Mouse (Mus musculus) heart, embryonic 12.5 days (tissue): ENCODE results near the gene Ssbp1. TPM values are rescaled to one million over a fixed set of nuclear protein-coding genes. Genes with fewer than 3 reads are reported as not detected.

Source experiments
- ATAC-seq: fragments of 200-750 bp; cut with Nextera tagmentation; 2 replicates; pipeline ENCODE4 v1.8.0; 2017; ENCODE audit warnings: moderate TSS enrichment, moderate library complexity; ENCODE audit not compliant: insufficient number of reproducible peaks, low FRiP score
- H3K27ac ChIP-seq: fragments of 300-500 bp; sonication (generic); 2 replicates; pipeline ENCODE4 v1.5.1; 2016; ENCODE audit warnings: mild to moderate bottlenecking, moderate library complexity; ENCODE audit not compliant: poor library complexity, severe bottlenecking
- H3K27me3 ChIP-seq: fragments of 300-500 bp; sonication (generic); replicated peaks from 2 replicates; pipeline ENCODE4 v1.6.1; 2016; ENCODE audit warnings: mild to moderate bottlenecking, moderate library complexity
- H3K36me3 ChIP-seq: fragments of 300-500 bp; sonication (generic); 2 replicates; pipeline ENCODE4 v1.6.1; 2016; ENCODE audit warnings: mild to moderate bottlenecking, moderate library complexity
- H3K4me1 ChIP-seq: fragments of 300-500 bp; sonication (generic); replicated peaks from 2 replicates; pipeline ENCODE4 v1.6.1; 2016; ENCODE audit warnings: mild to moderate bottlenecking
- H3K4me2 ChIP-seq: fragments of 300-500 bp; sonication (generic); 2 replicates; pipeline ENCODE4 v1.6.1; 2016; ENCODE audit warnings: mild to moderate bottlenecking, moderate library complexity
- H3K4me3 ChIP-seq: fragments of 300-500 bp; sonication (generic); 2 replicates; pipeline ENCODE4 v1.5.1; 2016; ENCODE audit warnings: mild to moderate bottlenecking
- H3K9ac ChIP-seq: fragments of 300-500 bp; sonication (generic); 2 replicates; pipeline ENCODE4 v1.6.1; 2016; ENCODE audit warnings: mild to moderate bottlenecking, moderate library complexity
- H3K9me3 ChIP-seq: fragments of 300-500 bp; sonication (generic); replicated peaks from 2 replicates; pipeline ENCODE4 v1.6.1; 2016; ENCODE audit warnings: mild to moderate bottlenecking, moderate library complexity
- WGBS: fragments of 180-500 bp; shearing (Covaris S2); methylation state at CpG from one replicate; pipeline ENCODE4 v1.1.7; 2016; 5-methylcytosine and 5-hydroxymethylcytosine counted together
- polyA plus RNA-seq: library from polyadenylated mRNA; unstranded; fragments of >200 nt; fragmentation: Nextera tagmentation; extraction: Ambion mirVana; gene quantifications from 2 replicates; pipeline ENCODE4 v1.2.1, GENCODE M21; 2016

Gene Ssbp1
- polyA plus RNA-seq, 1 experiment from 2014 or later, result 110 TPM

DNA sequence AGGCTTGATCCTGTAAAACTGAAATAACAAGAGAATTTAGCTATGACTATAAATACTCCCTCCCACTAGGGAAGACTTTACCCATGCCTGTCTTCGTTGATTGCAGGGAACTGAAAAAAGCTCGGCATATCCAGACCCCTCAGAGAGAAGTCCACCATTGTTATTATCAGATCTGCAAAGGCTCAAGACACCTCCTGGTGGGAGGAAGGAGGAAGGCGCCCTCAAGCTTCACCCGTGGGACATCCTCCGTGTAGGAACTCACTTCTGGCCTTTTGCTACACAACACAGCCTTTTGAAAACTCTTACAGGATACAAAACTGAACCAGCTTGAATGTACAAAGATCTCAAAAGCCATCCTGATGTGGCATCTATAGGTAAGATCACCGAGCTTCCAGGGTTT lies 5.4 kb upstream of the Ssbp1 start:
- Histone ChIP-seq H3K36me3 (no peaks in the 10 kb centered on the region), H3K9ac (no peak overlapping the region), H3K4me3 (no peak overlapping the region), H3K27ac (no peak overlapping the region), H3K4me2 (no peak overlapping the region), H3K4me1 (no peaks in the 10 kb centered on the region), H3K9me3 (no peaks in the 10 kb centered on the region), H3K27me3 (no peaks in the 10 kb centered on the region)
- WGBS, result 47% methylated on average over 6 of the region's 6 CpGs
- no peak for ATAC-seq

DNA sequence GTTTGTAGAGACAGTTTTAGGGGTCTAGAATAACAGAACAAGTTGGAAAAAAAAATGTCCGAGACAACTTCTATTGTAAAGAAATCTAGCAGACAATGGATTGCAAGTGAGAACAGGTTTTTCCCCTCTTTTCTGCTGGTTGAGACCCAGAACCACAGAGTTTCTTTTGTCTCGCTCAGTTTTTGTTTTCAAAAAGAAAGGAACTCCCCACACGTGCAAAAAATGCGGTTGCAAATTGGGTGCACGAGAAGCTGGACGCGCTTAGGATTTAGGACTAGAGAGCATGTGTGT lies 513 bp downstream of the Ssbp1 start:
- Histone ChIP-seq H3K9me3 (no peaks in the 10 kb centered on the region), H3K9ac (peak overlapping the region; percentile 84), H3K27me3 (no peaks in the 10 kb centered on the region), H3K4me2 (peak overlapping the region; percentile 80), H3K4me3 (peak overlapping the region; percentile 70), H3K4me1 (peaks cover 4% of the 10 kb centered on the region), H3K27ac (peak overlapping the region; percentile 93), H3K36me3 (peaks cover 30% of the 10 kb centered on the region)
- WGBS, result under 1% methylated on average over 7 of the region's 7 CpGs
- no peak for ATAC-seq

DNA sequence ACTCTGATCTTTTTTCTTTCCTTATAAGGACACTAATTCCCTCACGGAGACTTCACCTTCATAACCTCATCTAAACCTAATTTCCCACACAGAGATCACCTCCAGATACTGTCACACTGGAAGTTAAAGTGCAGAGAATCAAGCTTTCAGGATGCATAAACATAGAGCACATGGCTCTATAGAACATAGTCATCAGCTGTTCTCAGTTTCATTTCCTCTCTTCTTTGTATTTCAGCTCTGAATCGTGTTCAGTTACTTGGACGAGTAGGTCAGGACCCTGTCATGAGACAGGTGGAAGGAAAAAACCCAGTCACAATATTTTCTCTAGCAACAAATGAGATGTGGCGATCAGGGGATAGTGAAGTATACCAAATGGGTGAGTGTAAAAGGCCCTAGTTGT lies 5.0 kb downstream of the Ssbp1 start:
- ATAC-seq, result no peak
- Histone ChIP-seq H3K9ac (no peak overlapping the region), H3K27me3 (no peaks in the 10 kb centered on the region), H3K4me2 (no peak overlapping the region), H3K27ac (no peak overlapping the region), H3K4me1 (peaks cover 4% of the 10 kb centered on the region), H3K4me3 (no peak overlapping the region), H3K36me3 (peaks cover 55% of the 10 kb centered on the region), H3K9me3 (no peaks in the 10 kb centered on the region)
- WGBS, result 85% methylated on average over 4 of the region's 4 CpGs

DNA sequence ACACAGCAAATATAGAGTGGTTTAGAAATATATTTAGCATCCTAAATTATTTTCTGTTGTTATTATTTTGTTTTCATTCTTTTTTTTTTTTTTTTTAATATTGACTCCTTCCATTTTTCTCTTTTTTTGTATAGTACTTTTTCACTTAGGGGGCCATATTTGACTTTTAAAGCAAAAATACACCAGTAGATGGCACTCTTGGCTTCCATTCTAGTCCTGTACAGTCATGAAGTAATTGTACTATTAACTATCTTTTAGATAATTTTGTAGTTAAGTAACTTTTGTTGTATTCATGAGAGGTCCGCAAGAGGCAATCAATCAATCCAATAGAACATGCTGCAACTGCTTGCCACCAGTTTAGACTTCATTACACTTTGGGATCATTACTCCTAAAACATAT lies 8.6 kb downstream of the Ssbp1 start:
- 80% methylated on average over 1 of the region's 1 CpGs for WGBS
- no peak overlapping the region for H3K9ac ChIP-seq
- H3K27me3 ChIP-seq, result no peaks in the 10 kb centered on the region
- ATAC-seq, result no peak
- H3K36me3 ChIP-seq, result peaks cover 66% of the 10 kb centered on the region
- no peak overlapping the region for H3K27ac ChIP-seq
- no peaks in the 10 kb centered on the region for H3K9me3 ChIP-seq
- no peak overlapping the region for H3K4me2 ChIP-seq
- no peak overlapping the region for H3K4me3 ChIP-seq
- H3K4me1 ChIP-seq, result no peaks in the 10 kb centered on the region

DNA sequence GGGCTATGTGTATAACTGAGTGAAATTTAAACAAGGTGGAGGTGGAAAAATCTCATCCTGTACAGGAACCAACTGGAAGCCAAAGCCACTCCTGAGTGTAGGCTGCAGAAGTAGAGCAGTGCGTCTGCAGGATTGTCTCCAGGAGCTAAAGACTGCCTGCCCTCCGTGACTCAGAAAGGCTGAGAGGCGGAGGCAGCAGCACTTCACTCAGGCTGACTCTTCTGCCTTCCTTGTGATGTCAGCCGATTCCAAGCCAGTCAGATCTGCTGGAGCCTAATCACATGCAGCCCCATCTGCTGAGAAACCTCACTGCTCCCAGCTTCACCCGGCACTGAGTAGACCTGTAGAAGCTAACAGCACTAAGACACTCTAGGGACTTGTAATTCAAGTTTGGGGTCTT lies 11.2 kb downstream of the Ssbp1 start:
- H3K4me2 ChIP-seq, result no peak overlapping the region
- no peak overlapping the region for H3K27ac ChIP-seq
- no peak overlapping the region for H3K4me3 ChIP-seq
- H3K4me1 ChIP-seq, result no peaks in the 10 kb centered on the region
- no peak overlapping the region for H3K9ac ChIP-seq
- WGBS, result 89% methylated on average over 5 of the region's 5 CpGs
- peaks cover 55% of the 10 kb centered on the region for H3K36me3 ChIP-seq
- no peak for ATAC-seq
- H3K9me3 ChIP-seq, result no peaks in the 10 kb centered on the region
- no peaks in the 10 kb centered on the region for H3K27me3 ChIP-seq

DNA sequence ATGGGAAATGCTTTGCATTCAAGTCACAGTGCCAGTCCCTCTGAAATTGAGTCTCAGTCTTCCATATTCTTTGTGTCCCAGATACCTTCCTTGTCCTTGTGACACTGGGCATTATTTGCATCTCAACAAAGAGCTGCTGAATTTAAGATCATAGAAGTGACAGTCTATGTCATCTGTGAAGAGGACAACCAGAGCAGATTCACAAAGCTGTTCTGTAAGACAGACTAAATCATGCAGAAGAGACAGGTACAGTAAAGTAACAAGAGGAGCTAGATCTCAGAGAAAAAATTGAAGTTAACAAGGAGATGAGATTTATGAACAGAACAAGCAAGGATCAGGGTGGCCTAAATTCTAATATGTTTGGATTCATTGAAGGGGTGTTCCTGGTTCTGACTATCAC lies 19.8 kb downstream of the Ssbp1 start, which contains the start of gene Tas2r137:
TSS of gene Tas2r137 (plus strand) at position 301 of the 400 bp plus-strand sequence.
- no peak for ATAC-seq
- H3K27ac ChIP-seq, result no peak within 1 kb of the TSS
- H3K4me1 ChIP-seq, result no peaks in the 10 kb centered on the region
- H3K36me3 ChIP-seq, result no peaks in the 10 kb centered on the region
- H3K9ac ChIP-seq, result no peak within 1 kb of the TSS
- no peak within 1 kb of the TSS for H3K4me3 ChIP-seq
- H3K27me3 ChIP-seq, result no peaks in the 10 kb centered on the region
- H3K4me2 ChIP-seq, result no peak within 1 kb of the TSS
- H3K9me3 ChIP-seq, result no peaks in the 10 kb centered on the region

DNA sequence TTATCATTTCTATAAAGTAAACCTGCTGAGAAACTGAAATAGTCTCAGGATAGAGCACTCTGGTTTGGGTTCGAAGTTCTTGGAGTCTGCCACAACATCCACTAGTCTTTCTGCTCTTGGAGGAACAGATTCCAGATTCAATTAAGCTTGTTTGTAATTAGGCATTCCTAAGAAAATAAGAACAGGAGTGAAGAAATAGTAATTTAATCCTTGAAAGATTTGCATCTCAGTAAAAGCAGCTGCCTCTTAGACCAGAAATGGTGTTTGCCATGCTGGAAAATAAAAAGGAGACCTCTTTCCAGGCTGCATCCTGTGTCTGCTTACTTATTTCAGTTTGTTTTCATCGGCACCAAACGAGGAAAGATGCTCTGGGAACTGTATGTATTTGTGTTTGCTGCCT lies 22.1 kb downstream of the Ssbp1 start, which contains the start of gene Tas2r108:
TSS of gene Tas2r108 (plus strand) at position 301 of the 400 bp plus-strand sequence.
- no peaks in the 10 kb centered on the region for H3K36me3 ChIP-seq
- no peak within 1 kb of the TSS for H3K4me2 ChIP-seq
- no peak within 1 kb of the TSS for H3K27ac ChIP-seq
- no peaks in the 10 kb centered on the region for H3K27me3 ChIP-seq
- WGBS, result 76% methylated on average over 3 of the region's 3 CpGs
- no peak within 1 kb of the TSS for H3K9ac ChIP-seq
- no peak within 1 kb of the TSS for H3K4me3 ChIP-seq
- H3K4me1 ChIP-seq, result no peaks in the 10 kb centered on the region
- no peak for ATAC-seq
- no peaks in the 10 kb centered on the region for H3K9me3 ChIP-seq

DNA sequence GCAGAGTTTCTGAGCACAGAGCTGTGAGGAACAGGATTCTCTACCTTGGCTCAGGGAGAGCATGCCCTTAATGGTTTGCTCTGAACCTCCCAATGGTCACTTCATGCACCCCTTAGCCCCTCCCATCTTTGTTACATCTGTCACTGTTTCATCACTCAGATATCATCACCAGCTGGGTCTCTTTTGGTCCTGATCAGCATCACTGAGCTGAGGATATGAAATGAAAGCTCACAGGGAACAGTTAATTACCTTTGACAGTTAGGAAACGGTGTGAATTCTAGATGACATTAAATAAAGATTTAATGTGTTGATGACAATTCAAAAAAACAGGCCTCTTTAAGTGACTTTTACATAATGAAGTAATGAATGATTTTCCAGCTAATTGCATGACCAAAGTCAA lies 48.3 kb downstream of the Ssbp1 start, which contains the start of gene Prss37:
TSS of gene Prss37 (minus strand) at position 101 of the 400 bp plus-strand sequence.
- WGBS, result 87% methylated on average over 1 of the region's 1 CpGs
- Histone ChIP-seq H3K27ac (no peak within 1 kb of the TSS), H3K9ac (no peak within 1 kb of the TSS)

More for the DNA sequence above, 48.3 kb downstream of the Ssbp1 start, which contains the start of gene Prss37:
- Histone ChIP-seq H3K4me1 (no peaks in the 10 kb centered on the region), H3K4me2 (no peak within 1 kb of the TSS), H3K4me3 (no peak within 1 kb of the TSS), H3K9me3 (no peaks in the 10 kb centered on the region), H3K36me3 (no peaks in the 10 kb centered on the region), H3K27me3 (no peaks in the 10 kb centered on the region)
- no peak for ATAC-seq

Other genes with a start within 250 kb of the Ssbp1 start
- gene Agk, start 146.2 kb upstream of the Ssbp1 start, polyA plus RNA-seq, result 40.6 and 43.3 TPM in 2 replicates
- gene E330009J07Rik, start 35.2 kb upstream of the Ssbp1 start, polyA plus RNA-seq, result 5.0 and 5.5 TPM in 2 replicates
- not detected in 2 replicates for gene Wee2, start 32.3 kb upstream of the Ssbp1 start, polyA plus RNA-seq
- gene Tas2r137, start 19.9 kb downstream of the Ssbp1 start, polyA plus RNA-seq, result not detected in 2 replicates
- not detected in 2 replicates for gene Tas2r108, start 22.2 kb downstream of the Ssbp1 start, polyA plus RNA-seq
- not detected in 2 replicates for gene Prss37, start 48.2 kb downstream of the Ssbp1 start, polyA plus RNA-seq
- gene Olfr461, start 83.7 kb downstream of the Ssbp1 start, polyA plus RNA-seq, result not detected in 2 replicates
- gene Olfr460, start 98.1 kb downstream of the Ssbp1 start, polyA plus RNA-seq, result not detected in 2 replicates
- 0.21 and 0.33 TPM in 2 replicates for gene Clec5a, start 114.5 kb downstream of the Ssbp1 start, polyA plus RNA-seq
- gene Tas2r138, start 142.0 kb downstream of the Ssbp1 start, polyA plus RNA-seq, result not detected in 2 replicates
- gene Mgam, start 157.5 kb downstream of the Ssbp1 start, polyA plus RNA-seq, result 0.09 and 0.21 TPM in 2 replicates